Mouse (Mus musculus): ENCODE results near the gene Cdkal1. TPM values are rescaled to one million over a fixed set of nuclear protein-coding genes. Genes with fewer than 3 reads are reported as not detected.

The Cdkal1 gene
- total RNA-seq, 2 experiments from 2014 or later: 17.8 to 18.5 TPM

DNA sequence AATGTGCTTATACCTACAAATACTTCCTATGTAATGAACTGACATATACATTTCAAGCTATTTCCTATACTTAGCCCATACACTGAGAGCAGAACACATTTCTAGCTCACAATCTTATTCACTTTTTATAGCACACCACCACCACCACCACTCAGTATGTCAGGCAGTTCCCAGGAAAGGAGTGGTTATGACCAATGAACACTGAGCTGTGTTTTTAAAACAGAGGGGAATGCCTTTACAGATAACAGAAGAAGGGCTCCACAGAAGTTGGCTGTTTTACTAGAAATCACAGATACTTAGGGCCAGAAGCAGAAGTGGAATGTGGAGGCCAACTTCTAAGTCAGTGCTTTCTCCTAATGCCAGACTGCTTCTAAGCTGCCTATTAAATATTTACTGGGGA lies 121.0 kb downstream of the Cdkal1 start:
- intact Hi-C loops (cut with DNase I): no loop called here
- no peak for DNase-seq (ENCODE audit: extremely low spot score in 1 of 2, low spot score in 2 of 2)

- no peak for DNase-seq (ENCODE audit: extremely low spot score in 1 of 2, low spot score in 2 of 2)
- intact Hi-C loops (cut with DNase I): no loop called here
Observed at GRCm38 (mm10) chr13:29726154-29726825, 129.2 kb downstream of the Cdkal1 start.

- no peak for DNase-seq (ENCODE audit: extremely low spot score in 1 of 2, low spot score in 2 of 2)
Observed at GRCm38 (mm10) chr13:29724855-29725254, 130.6 kb downstream of the Cdkal1 start.

GRCm38 (mm10) chr13:29723150-29723549 lies 132.3 kb downstream of the Cdkal1 start:
- DNase-seq (ENCODE audit: extremely low spot score in 1 of 2, low spot score in 2 of 2): no peak
- intact Hi-C loops (cut with DNase I): no loop called here

More at GRCm38 (mm10) chr13:29724855-29725254, 130.6 kb downstream of the Cdkal1 start:
- intact Hi-C loops (cut with DNase I): no loop called here

GRCm38 (mm10) chr13:29721206-29721605 lies 134.3 kb downstream of the Cdkal1 start:
- DNase-seq (ENCODE audit: extremely low spot score in 1 of 2, low spot score in 2 of 2): no peak
- intact Hi-C loops (cut with DNase I): no loop called here

GRCm38 (mm10) chr13:29716550-29716949 lies 138.9 kb downstream of the Cdkal1 start:
- intact Hi-C loops (cut with DNase I): no loop called here
- no peak for DNase-seq (ENCODE audit: extremely low spot score in 1 of 2, low spot score in 2 of 2)

GRCm38 (mm10) chr13:29715241-29715841 lies 140.1 kb downstream of the Cdkal1 start:
- intact Hi-C loops (cut with DNase I): no loop called here

GRCm38 (mm10) chr13:29707620-29708019 lies 147.9 kb downstream of the Cdkal1 start:
- intact Hi-C loops (cut with DNase I): no loop called here
- no peak for DNase-seq (ENCODE audit: extremely low spot score in 1 of 2, low spot score in 2 of 2)

More at GRCm38 (mm10) chr13:29715241-29715841, 140.1 kb downstream of the Cdkal1 start:
- no peak for DNase-seq (ENCODE audit: extremely low spot score in 1 of 2, low spot score in 2 of 2)

- intact Hi-C loops (cut with DNase I): no loop called here
- DNase-seq (ENCODE audit: extremely low spot score in 1 of 2, low spot score in 2 of 2): no peak
Observed at GRCm38 (mm10) chr13:29701400-29701799, 154.1 kb downstream of the Cdkal1 start.

DNA sequence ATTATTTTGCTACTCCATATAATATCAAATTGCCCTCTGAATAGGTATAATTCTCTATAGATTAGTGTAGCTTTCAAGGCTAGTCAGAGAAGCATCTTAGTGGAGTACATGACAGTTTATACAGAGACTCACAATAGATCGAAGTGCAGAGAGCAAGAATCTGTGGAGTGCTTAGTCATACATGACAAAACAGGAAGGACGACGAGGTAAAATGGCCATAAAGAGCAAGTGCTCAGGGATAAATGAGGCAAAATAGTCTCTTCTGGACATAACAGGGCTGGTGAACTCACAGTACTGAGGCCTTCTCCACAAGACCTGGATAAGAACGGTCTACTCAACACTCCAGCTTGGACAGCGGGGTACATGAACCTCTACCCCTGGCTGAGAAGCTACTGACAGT lies 155.6 kb downstream of the Cdkal1 start:
- DNase-seq (ENCODE audit: extremely low spot score in 1 of 2, low spot score in 2 of 2): no peak
- intact Hi-C loops (cut with DNase I): no loop called here

GRCm38 (mm10) chr13:29698307-29698985 lies 157.0 kb downstream of the Cdkal1 start:
- DNase-seq (ENCODE audit: extremely low spot score in 1 of 2, low spot score in 2 of 2): no peak
- intact Hi-C loops (cut with DNase I): no loop called here

GRCm38 (mm10) chr13:29697230-29697629 lies 158.2 kb downstream of the Cdkal1 start:
- no peak for DNase-seq (ENCODE audit: extremely low spot score in 1 of 2, low spot score in 2 of 2)
- intact Hi-C loops (cut with DNase I): no loop called here

DNA sequence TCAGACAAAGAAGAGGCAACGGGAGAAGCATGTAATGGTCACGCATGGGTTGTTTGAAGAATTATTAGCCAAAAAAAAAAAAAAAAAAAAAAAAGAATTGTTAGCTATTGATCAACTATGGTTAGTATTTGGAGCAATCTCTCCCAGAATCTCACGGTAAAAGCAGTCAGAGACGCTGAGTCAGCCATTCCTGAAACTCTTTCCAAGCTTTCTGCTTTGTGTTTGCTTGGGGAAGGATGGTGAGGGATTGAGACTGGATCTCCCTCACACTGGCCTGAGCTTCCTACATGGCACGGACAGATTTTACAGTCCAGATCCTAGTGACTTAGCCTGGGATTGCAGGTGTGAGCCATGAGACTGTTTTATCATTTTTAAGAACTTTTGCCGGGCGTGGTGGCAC lies 164.7 kb downstream of the Cdkal1 start:
- intact Hi-C loops (cut with DNase I): no loop called here
- DNase-seq (ENCODE audit: extremely low spot score in 1 of 2, low spot score in 2 of 2): no peak

DNA sequence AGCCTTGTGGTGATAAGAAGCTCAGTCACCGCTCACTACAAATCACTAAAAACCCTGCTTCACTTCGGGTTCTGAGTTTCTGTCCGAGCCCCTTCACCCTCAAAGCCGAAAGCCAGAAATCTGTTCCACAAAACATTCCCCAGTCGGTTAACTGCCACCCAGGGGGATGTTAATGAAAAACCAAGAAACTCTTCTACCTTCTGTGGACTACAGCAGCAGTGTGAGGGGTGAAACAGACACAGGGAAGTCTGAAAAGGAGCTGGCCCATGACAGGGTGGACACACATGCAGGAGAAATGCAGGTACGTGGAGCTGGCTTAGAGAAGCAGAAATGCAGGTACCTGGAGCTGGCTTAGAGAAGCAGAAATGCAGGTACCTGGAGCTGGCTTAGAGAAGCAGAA lies 166.6 kb downstream of the Cdkal1 start:
- intact Hi-C loops (cut with DNase I): no loop called here
- no peak for DNase-seq (ENCODE audit: extremely low spot score in 1 of 2, low spot score in 2 of 2)

DNA sequence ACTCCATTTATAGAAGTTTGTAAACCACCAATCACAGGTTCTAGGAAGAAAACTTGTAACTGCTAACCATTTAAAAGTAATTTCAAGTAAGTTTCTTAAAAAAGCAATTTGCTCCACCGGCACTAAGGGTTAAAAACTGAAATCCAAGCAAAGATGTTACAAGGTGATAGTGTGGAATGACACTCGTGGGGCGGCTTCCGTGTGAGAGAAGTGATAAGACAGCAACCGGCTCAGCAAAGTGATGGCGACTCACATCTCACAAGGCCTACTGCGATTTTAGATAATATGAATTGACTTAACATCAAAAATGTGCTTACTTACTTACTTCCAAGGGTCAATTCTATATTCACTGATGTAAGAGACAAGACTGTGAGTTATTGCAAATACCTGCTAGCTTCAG lies 167.6 kb downstream of the Cdkal1 start:
- intact Hi-C loops (cut with DNase I): no loop called here
- no peak for DNase-seq (ENCODE audit: extremely low spot score in 1 of 2, low spot score in 2 of 2)

DNA sequence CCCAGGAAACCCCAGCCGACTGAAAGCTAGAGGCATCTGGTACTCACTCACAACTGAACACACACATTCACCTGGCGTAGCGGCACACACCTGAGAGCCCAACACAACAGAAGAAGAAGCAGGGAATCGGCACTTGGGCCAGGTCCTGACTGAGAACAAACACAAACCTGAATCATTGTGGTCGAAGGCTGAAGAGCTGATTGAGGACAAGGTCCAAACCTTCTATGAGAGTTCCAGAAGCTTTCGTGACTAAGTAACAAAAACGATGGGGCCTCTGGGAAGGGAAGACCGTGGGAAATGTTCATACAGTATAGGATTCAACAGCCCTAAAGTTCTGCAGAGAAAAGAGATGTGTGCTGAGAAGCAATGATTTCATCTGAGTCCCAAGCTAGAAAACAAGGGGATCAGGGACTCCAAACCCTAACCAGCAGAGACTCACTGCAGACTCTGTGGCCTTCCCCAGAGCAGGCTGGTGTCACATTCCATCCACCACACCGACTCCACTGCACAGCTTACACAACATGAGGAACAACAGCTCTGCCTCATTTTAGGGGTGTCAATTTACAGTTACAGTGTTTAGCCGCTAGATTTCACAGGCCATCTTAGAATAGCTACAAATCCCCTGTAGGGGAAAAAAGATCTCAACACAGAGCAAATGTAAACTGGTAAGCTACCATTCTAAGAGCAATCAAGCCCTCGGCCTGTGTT lies 175.8 kb downstream of the Cdkal1 start:
- intact Hi-C loops (cut with DNase I): no loop called here

DNA sequence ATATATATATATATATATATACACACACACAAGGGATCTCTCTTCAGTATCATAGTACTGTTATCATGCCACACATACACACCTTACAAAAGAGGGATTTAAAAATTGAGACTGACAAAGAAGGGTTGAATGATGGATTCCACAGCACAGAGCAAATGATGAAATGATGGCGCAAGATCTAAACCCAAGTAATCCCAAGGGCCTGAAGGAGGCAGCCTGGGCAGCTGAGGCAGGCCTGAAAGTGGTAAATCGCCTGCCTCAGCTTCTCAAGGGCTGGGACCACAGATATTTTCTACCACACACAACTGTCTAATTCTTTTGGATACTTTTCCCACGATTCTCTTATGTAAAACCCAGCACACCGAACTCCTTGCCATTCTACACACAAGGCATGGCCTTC lies 177.9 kb downstream of the Cdkal1 start:
- DNase-seq (ENCODE audit: extremely low spot score in 1 of 2, low spot score in 2 of 2): no peak
- intact Hi-C loops (cut with DNase I): no loop called here

More for the DNA sequence above, 175.8 kb downstream of the Cdkal1 start:
- DNase-seq (ENCODE audit: extremely low spot score in 1 of 2, low spot score in 2 of 2): no peak

DNA sequence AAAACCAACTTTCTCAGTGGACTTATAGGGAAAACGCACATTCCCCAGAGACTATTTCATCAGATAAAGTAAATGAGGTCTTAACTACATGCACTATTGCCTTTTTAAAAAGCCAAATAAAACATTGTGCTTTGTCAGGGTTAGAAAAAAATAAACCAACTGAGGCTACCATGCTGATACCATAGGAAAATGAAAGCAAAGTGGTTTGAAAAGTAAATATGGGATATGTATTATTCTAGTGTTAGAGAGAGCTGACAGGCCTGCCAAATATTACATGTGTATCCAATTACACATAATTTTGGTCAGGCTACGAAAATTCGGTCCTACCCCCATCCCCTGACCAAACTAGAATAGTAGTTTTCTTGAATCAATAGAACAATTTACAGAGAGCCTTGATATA lies 184.8 kb downstream of the Cdkal1 start:
- no peak for DNase-seq (ENCODE audit: extremely low spot score in 1 of 2, low spot score in 2 of 2)
- intact Hi-C loops (cut with DNase I): no loop called here

- intact Hi-C loops (cut with DNase I): no loop called here
- no peak for DNase-seq (ENCODE audit: extremely low spot score in 1 of 2, low spot score in 2 of 2)
Observed at GRCm38 (mm10) chr13:29663908-29664307, 191.6 kb downstream of the Cdkal1 start.

All from left cerebral cortex, postnatal 10 days (tissue).